Mouse (Mus musculus) neural tube, embryonic 13.5 days (tissue): ENCODE data around the gene Krt75. TPM values are rescaled to one million over a fixed set of nuclear protein-coding genes. Genes with fewer than 3 reads are reported as not detected.

Source experiments
- ATAC-seq: fragments of 200-750 bp; cut with Nextera tagmentation; 2 replicates; pipeline ENCODE4 v1.8.0; 2017; ENCODE audit warnings: low read depth, mild to moderate bottlenecking, moderate TSS enrichment, moderate library complexity
- H3K27ac ChIP-seq: fragments of 300-500 bp; sonication (generic); replicated peaks from 2 replicates; pipeline ENCODE4 v1.5.1; 2015; ENCODE audit warnings: moderate library complexity, mild to moderate bottlenecking, inconsistent platforms
- H3K27me3 ChIP-seq: fragments of 300-500 bp; sonication (generic); 2 replicates; pipeline ENCODE4 v1.6.1; 2015; ENCODE audit warnings: mild to moderate bottlenecking, inconsistent platforms
- H3K36me3 ChIP-seq: fragments of 300-500 bp; sonication (generic); 2 replicates; pipeline ENCODE4 v1.6.1; 2015; ENCODE audit warnings: mild to moderate bottlenecking, inconsistent platforms
- H3K4me1 ChIP-seq: fragments of 300-500 bp; sonication (generic); replicated peaks from 2 replicates; pipeline ENCODE4 v1.6.1; 2015; ENCODE audit warnings: inconsistent platforms
- H3K4me2 ChIP-seq: fragments of 300-500 bp; sonication (generic); 2 replicates; pipeline ENCODE4 v1.6.1; 2015; ENCODE audit warnings: inconsistent platforms, mild to moderate bottlenecking, moderate library complexity
- H3K4me3 ChIP-seq: fragments of 300-500 bp; sonication (generic); 2 replicates; pipeline ENCODE4 v1.5.1; 2015; ENCODE audit warnings: mild to moderate bottlenecking, inconsistent platforms
- H3K9ac ChIP-seq: fragments of 300-500 bp; sonication (generic); 2 replicates; pipeline ENCODE4 v1.6.1; 2015; ENCODE audit warnings: moderate library complexity, mild to moderate bottlenecking, inconsistent platforms
- H3K9me3 ChIP-seq: fragments of 300-500 bp; sonication (generic); 2 replicates; pipeline ENCODE4 v1.6.1; 2016; ENCODE audit warnings: inconsistent platforms
- WGBS: fragments of 180-500 bp; shearing (Covaris S2); methylation state at CpG from one replicate; pipeline ENCODE4 v1.1.7; 2015; 5-methylcytosine and 5-hydroxymethylcytosine counted together
- polyA plus RNA-seq: library from polyadenylated mRNA; unstranded; fragments of >200 nt; fragmentation: Nextera tagmentation; extraction: Ambion mirVana; gene quantifications from 2 replicates; pipeline ENCODE4 v1.2.1, GENCODE M21; 2015

Gene Krt75
- 0.07 and 0.08 TPM in 2 replicates for polyA plus RNA-seq

GRCm38 (mm10) chr15:101573796-101574345 is at the start of gene Krt75:
Gene Krt75 (minus strand): TSS chr15:101573904.
- H3K36me3 ChIP-seq = no peaks in the 10 kb centered on the region
- 73% methylated on average over 15 of the region's 15 CpGs for WGBS
- H3K9me3 ChIP-seq = no peaks in the 10 kb centered on the region
- no peaks in the 10 kb centered on the region for H3K27me3 ChIP-seq
- ATAC-seq = no peak
- H3K4me1 ChIP-seq = no peaks in the 10 kb centered on the region
- H3K4me3 ChIP-seq = no peak within 1 kb of the TSS
- no peak within 1 kb of the TSS for H3K27ac ChIP-seq
- H3K4me2 ChIP-seq = no peak within 1 kb of the TSS
- H3K9ac ChIP-seq = no peak within 1 kb of the TSS

- Histone ChIP-seq H3K4me2 (no peak overlapping the region), H3K9ac (no peak overlapping the region), H3K36me3 (no peaks in the 10 kb centered on the region), H3K9me3 (0 out of 2 replicates have a peak, but pooled peaks cover 3% of the 10 kb centered on the region), H3K27ac (no peak overlapping the region), H3K27me3 (no peaks in the 10 kb centered on the region), H3K4me1 (no peaks in the 10 kb centered on the region), H3K4me3 (no peak overlapping the region)
- no peak for ATAC-seq
- WGBS = 71% methylated on average over 6 of the region's 6 CpGs
These were observed 25.4 kb upstream of the Krt75 start for GRCm38 (mm10) chr15:101599123-101599522.

GRCm38 (mm10) chr15:101588216-101588615 is 14.5 kb upstream of the Krt75 start:
- 83% methylated on average over 10 of the region's 10 CpGs for WGBS
- Histone ChIP-seq H3K36me3 (no peaks in the 10 kb centered on the region), H3K27ac (no peak overlapping the region), H3K9me3 (no peaks in the 10 kb centered on the region), H3K4me2 (no peak overlapping the region), H3K27me3 (no peaks in the 10 kb centered on the region), H3K4me1 (no peaks in the 10 kb centered on the region), H3K9ac (no peak overlapping the region), H3K4me3 (no peak overlapping the region)
- ATAC-seq = no peak

GRCm38 (mm10) chr15:101584456-101584855 is 10.8 kb upstream of the Krt75 start:
- Histone ChIP-seq H3K4me1 (no peaks in the 10 kb centered on the region), H3K9me3 (no peaks in the 10 kb centered on the region), H3K27ac (no peak overlapping the region), H3K36me3 (no peaks in the 10 kb centered on the region), H3K9ac (no peak overlapping the region), H3K4me2 (no peak overlapping the region), H3K4me3 (no peak overlapping the region), H3K27me3 (no peaks in the 10 kb centered on the region)
- WGBS = 30% methylated on average over 2 of the region's 2 CpGs
- no peak for ATAC-seq

GRCm38 (mm10) chr15:101583211-101583965 is 9.7 kb upstream of the Krt75 start:
- H3K9me3 ChIP-seq = no peaks in the 10 kb centered on the region
- H3K27ac ChIP-seq = no peak overlapping the region
- ATAC-seq = no peak
- 83% methylated on average over 8 of the region's 8 CpGs for WGBS
- H3K4me2 ChIP-seq = no peak overlapping the region
- no peaks in the 10 kb centered on the region for H3K27me3 ChIP-seq
- H3K9ac ChIP-seq = no peak overlapping the region
- no peaks in the 10 kb centered on the region for H3K4me1 ChIP-seq
- no peaks in the 10 kb centered on the region for H3K36me3 ChIP-seq
- H3K4me3 ChIP-seq = no peak overlapping the region

GRCm38 (mm10) chr15:101581701-101582100 is 8.0 kb upstream of the Krt75 start:
- no peaks in the 10 kb centered on the region for H3K9me3 ChIP-seq
- H3K36me3 ChIP-seq = no peaks in the 10 kb centered on the region
- H3K4me1 ChIP-seq = no peaks in the 10 kb centered on the region
- H3K27me3 ChIP-seq = no peaks in the 10 kb centered on the region
- WGBS = 88% methylated on average over 3 of the region's 3 CpGs
- no peak overlapping the region for H3K4me2 ChIP-seq
- no peak overlapping the region for H3K9ac ChIP-seq
- no peak for ATAC-seq
- no peak overlapping the region for H3K27ac ChIP-seq
- H3K4me3 ChIP-seq = no peak overlapping the region

GRCm38 (mm10) chr15:101575506-101575905 is 1.8 kb upstream of the Krt75 start:
- no peak overlapping the region for H3K4me2 ChIP-seq
- no peak overlapping the region for H3K9ac ChIP-seq
- no peaks in the 10 kb centered on the region for H3K4me1 ChIP-seq
- ATAC-seq = no peak
- no peaks in the 10 kb centered on the region for H3K27me3 ChIP-seq
- no peaks in the 10 kb centered on the region for H3K36me3 ChIP-seq
- no peak overlapping the region for H3K4me3 ChIP-seq
- no peaks in the 10 kb centered on the region for H3K9me3 ChIP-seq
- H3K27ac ChIP-seq = no peak overlapping the region
- WGBS = 92% methylated on average over 5 of the region's 5 CpGs

- no peak for ATAC-seq
- WGBS = 53% methylated on average over 7 of the region's 7 CpGs
- Histone ChIP-seq H3K27ac (no peak overlapping the region), H3K4me3 (no peak overlapping the region), H3K9ac (no peak overlapping the region), H3K9me3 (no peaks in the 10 kb centered on the region), H3K4me1 (no peaks in the 10 kb centered on the region), H3K27me3 (no peaks in the 10 kb centered on the region), H3K36me3 (no peaks in the 10 kb centered on the region), H3K4me2 (no peak overlapping the region)
These were observed 5.9 kb downstream of the Krt75 start for GRCm38 (mm10) chr15:101567780-101568179.

GRCm38 (mm10) chr15:101562850-101563249 is 10.9 kb downstream of the Krt75 start, which contains the start of gene Krt90:
Gene Krt90 (minus strand): TSS chr15:101562950.
- no peaks in the 10 kb centered on the region for H3K36me3 ChIP-seq
- no peak within 1 kb of the TSS for H3K4me3 ChIP-seq
- no peak within 1 kb of the TSS for H3K27ac ChIP-seq
- H3K4me2 ChIP-seq = no peak within 1 kb of the TSS
- H3K9ac ChIP-seq = no peak within 1 kb of the TSS
- peaks cover 8% of the 10 kb centered on the region for H3K4me1 ChIP-seq
- 79% methylated on average over 5 of the region's 5 CpGs for WGBS
- no peak for ATAC-seq
- H3K9me3 ChIP-seq = no peaks in the 10 kb centered on the region
- H3K27me3 ChIP-seq = no peaks in the 10 kb centered on the region

- no peak overlapping the region for H3K9ac ChIP-seq
- no peaks in the 10 kb centered on the region for H3K36me3 ChIP-seq
- H3K4me1 ChIP-seq = peaks cover 13% of the 10 kb centered on the region
- no peak overlapping the region for H3K4me2 ChIP-seq
- 2% methylated on average over 7 of the region's 7 CpGs for WGBS
- ATAC-seq = no peak
- no peaks in the 10 kb centered on the region for H3K9me3 ChIP-seq
- H3K27ac ChIP-seq = no peak overlapping the region
- no peak overlapping the region for H3K4me3 ChIP-seq
- no peaks in the 10 kb centered on the region; the same call in 1 of the 2 replicates for H3K27me3 ChIP-seq
These were observed 15.6 kb downstream of the Krt75 start for GRCm38 (mm10) chr15:101558034-101558646.

- WGBS = under 1% methylated on average over 11 of the region's 11 CpGs
These were observed 20.5 kb downstream of the Krt75 start for GRCm38 (mm10) chr15:101553169-101553568.

GRCm38 (mm10) chr15:101552188-101552587 is 21.5 kb downstream of the Krt75 start:
- no peaks in the 10 kb centered on the region for H3K9me3 ChIP-seq
- no peak for ATAC-seq
- peaks cover 10% of the 10 kb centered on the region for H3K4me1 ChIP-seq
- WGBS = 72% methylated on average over 8 of the region's 8 CpGs
- no peak overlapping the region for H3K9ac ChIP-seq
- H3K27me3 ChIP-seq = peaks cover 12% of the 10 kb centered on the region
- H3K27ac ChIP-seq = no peak overlapping the region
- H3K4me3 ChIP-seq = no peak overlapping the region
- no peak overlapping the region for H3K4me2 ChIP-seq
- H3K36me3 ChIP-seq = no peaks in the 10 kb centered on the region

More at GRCm38 (mm10) chr15:101553169-101553568, 20.5 kb downstream of the Krt75 start:
- no peak overlapping the region for H3K27ac ChIP-seq
- peaks cover 12% of the 10 kb centered on the region for H3K27me3 ChIP-seq
- H3K4me3 ChIP-seq = no peak overlapping the region
- H3K4me1 ChIP-seq = peaks cover 16% of the 10 kb centered on the region
- no peak overlapping the region for H3K9ac ChIP-seq
- peak overlapping the region; percentile 44 for H3K4me2 ChIP-seq
- no peaks in the 10 kb centered on the region for H3K9me3 ChIP-seq
- no peaks in the 10 kb centered on the region for H3K36me3 ChIP-seq
- peak; percentile 77; the same call in 1 of the 2 replicates for ATAC-seq
